Mouse (Mus musculus): ENCODE data around the gene Drosha. TPM values are rescaled to one million over a fixed set of nuclear protein-coding genes. Genes with fewer than 3 reads are reported as not detected.
"Not testable (repeated sequence)": the region's sequence is repeated elsewhere in the genome, so short reads cannot be mapped to it uniquely, and the experiment has no call there.

Drosha gene
- polyA plus RNA-seq, 1 experiment from 2014 or later = 31.2 TPM

GRCm38 (mm10) chr15:12919967-12920870, 95.6 kb downstream of the Drosha start:
- ATAC-seq (ENCODE audit: insufficient number of reproducible peaks, low FRiP score, low TSS enrichment, low read depth) = no peak
- WGBS = 90% methylated on average over 24 of the region's 24 CpGs

GRCm38 (mm10) chr15:12921901-12922300, 97.3 kb downstream of the Drosha start:
- H3K9me3 ChIP-seq = no peaks in the 10 kb centered on the region
- 89% methylated on average over 6 of the region's 6 CpGs for WGBS
- no peak overlapping the region for H3K4me2 ChIP-seq
- no peaks in the 10 kb centered on the region for H3K27me3 ChIP-seq
- peaks cover 79% of the 10 kb centered on the region for H3K36me3 ChIP-seq
- H3K27ac ChIP-seq = no peak overlapping the region
- H3K9ac ChIP-seq = no peak overlapping the region
- ATAC-seq (ENCODE audit: insufficient number of reproducible peaks, low FRiP score, low TSS enrichment, low read depth) = no peak
- no peaks in the 10 kb centered on the region for H3K4me1 ChIP-seq
- no peak overlapping the region for H3K4me3 ChIP-seq

More at GRCm38 (mm10) chr15:12919967-12920870, 95.6 kb downstream of the Drosha start:
- H3K4me3 ChIP-seq = no peak overlapping the region
- H3K4me2 ChIP-seq = no peak overlapping the region
- no peak overlapping the region for H3K9ac ChIP-seq
- H3K27me3 ChIP-seq = no peaks in the 10 kb centered on the region
- H3K4me1 ChIP-seq = no peaks in the 10 kb centered on the region
- no peaks in the 10 kb centered on the region for H3K9me3 ChIP-seq
- no peak overlapping the region for H3K27ac ChIP-seq
- H3K36me3 ChIP-seq = peaks cover 79% of the 10 kb centered on the region

GRCm38 (mm10) chr15:12923826-12924225, 99.2 kb downstream of the Drosha start:
- no peak for ATAC-seq (ENCODE audit: insufficient number of reproducible peaks, low FRiP score, low TSS enrichment, low read depth)
- Histone ChIP-seq H3K4me3 (no peak overlapping the region), H3K9me3 (no peaks in the 10 kb centered on the region), H3K4me2 (no peak overlapping the region), H3K27me3 (no peaks in the 10 kb centered on the region), H3K36me3 (peaks cover 73% of the 10 kb centered on the region), H3K4me1 (no peaks in the 10 kb centered on the region), H3K9ac (no peak overlapping the region), H3K27ac (no peak overlapping the region)
- WGBS = 94% methylated on average over 6 of the region's 6 CpGs

DNA sequence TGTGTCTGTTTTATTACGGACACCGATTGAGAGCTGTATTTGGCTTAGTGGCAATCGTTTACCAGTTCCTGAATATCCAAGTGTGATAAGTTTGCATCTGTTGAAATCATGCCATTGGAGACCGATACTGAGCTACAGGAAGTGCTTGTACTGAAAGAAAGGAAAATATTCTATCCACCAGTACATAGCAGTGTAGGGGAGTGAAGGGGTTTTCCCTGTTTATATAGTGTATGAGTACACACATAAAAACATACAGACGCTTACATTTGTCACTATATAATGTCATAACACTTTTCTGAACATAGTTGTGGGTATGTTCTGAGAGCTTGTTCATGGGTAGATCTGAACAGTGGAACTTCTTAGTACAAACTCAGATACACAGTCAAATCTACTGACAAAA, 106.9 kb downstream of the Drosha start:
- Histone ChIP-seq H3K4me2 (no peak overlapping the region), H3K27me3 (no peaks in the 10 kb centered on the region), H3K9ac (no peak overlapping the region), H3K4me1 (no peaks in the 10 kb centered on the region), H3K4me3 (no peak overlapping the region), H3K9me3 (no peaks in the 10 kb centered on the region), H3K27ac (no peak overlapping the region), H3K36me3 (peaks cover 43% of the 10 kb centered on the region)
- 75% methylated on average over 5 of the region's 5 CpGs for WGBS
- no peak for ATAC-seq (ENCODE audit: insufficient number of reproducible peaks, low FRiP score, low TSS enrichment, low read depth)

DNA sequence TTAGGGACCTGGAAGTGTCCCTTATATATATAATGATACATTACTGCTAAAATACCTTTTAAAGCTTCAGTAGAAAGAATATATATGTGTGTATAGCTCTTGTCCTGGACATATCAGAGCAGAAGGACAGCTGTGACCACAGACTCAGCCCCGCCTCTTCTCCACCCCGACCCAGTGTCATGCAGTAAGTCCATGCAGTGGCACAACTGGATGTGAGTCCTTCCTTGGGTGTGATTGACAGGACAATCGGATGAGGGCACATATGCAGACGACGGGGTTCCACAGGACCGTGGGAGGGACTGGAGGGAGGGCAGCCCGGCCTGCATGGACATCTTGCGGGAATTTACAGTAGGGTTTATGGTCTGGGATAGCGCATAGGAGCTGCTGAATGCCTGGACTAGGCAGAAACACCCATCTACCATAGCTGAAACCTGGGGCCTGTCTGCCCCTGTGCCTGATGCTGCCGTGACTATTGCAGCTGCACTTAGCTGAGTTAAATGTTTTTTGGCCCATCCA, 111.7 kb downstream of the Drosha start:
- H3K4me3 ChIP-seq = no peak overlapping the region
- H3K36me3 ChIP-seq = peaks cover 5% of the 10 kb centered on the region; the same call in 1 of the 2 replicates
- no peak overlapping the region for H3K9ac ChIP-seq
- H3K27me3 ChIP-seq = no peaks in the 10 kb centered on the region
- no peak overlapping the region for H3K4me2 ChIP-seq
- H3K9me3 ChIP-seq = no peaks in the 10 kb centered on the region
- H3K4me1 ChIP-seq = no peaks in the 10 kb centered on the region
- no peak for ATAC-seq (ENCODE audit: insufficient number of reproducible peaks, low FRiP score, low TSS enrichment, low read depth)
- H3K27ac ChIP-seq = no peak overlapping the region
- 94% methylated on average over 10 of the region's 10 CpGs for WGBS

DNA sequence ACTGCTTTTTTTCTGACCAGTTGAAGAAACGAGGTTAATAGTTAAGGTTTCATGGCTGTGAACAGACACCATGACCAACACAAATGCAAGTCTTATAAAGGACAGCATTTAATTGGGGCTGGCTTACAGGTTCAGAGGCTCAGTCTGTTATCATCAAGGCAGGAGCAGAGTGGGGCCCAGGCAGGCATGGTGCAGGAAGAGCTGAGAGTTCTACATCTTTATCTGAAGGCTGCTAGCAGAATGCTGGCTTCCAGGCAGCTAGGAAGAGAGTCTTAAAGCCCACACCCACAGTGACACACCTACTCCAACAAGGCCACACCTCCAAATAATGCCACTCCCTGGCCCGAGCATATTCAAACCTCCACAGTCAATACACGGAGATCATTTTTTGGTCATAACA, 112.7 kb downstream of the Drosha start:
- 82% methylated on average over 3 of the region's 3 CpGs for WGBS

GRCm38 (mm10) chr15:12941106-12941505, 116.5 kb downstream of the Drosha start:
- Histone ChIP-seq H3K36me3 (no peaks in the 10 kb centered on the region), H3K9ac (no peak overlapping the region), H3K27ac (no peak overlapping the region), H3K4me1 (no peaks in the 10 kb centered on the region), H3K9me3 (no peaks in the 10 kb centered on the region), H3K27me3 (no peaks in the 10 kb centered on the region), H3K4me2 (no peak overlapping the region), H3K4me3 (no peak overlapping the region)
- ATAC-seq (ENCODE audit: insufficient number of reproducible peaks, low FRiP score, low TSS enrichment, low read depth) = no peak
- WGBS = 39% methylated on average over 9 of the region's 9 CpGs

More for the DNA sequence above, 112.7 kb downstream of the Drosha start:
- not testable (repeated sequence) for H3K9ac ChIP-seq; H3K9me3 ChIP-seq; H3K4me2 ChIP-seq; H3K36me3 ChIP-seq; ATAC-seq (ENCODE audit: insufficient number of reproducible peaks, low FRiP score, low TSS enrichment, low read depth); H3K27me3 ChIP-seq; H3K4me3 ChIP-seq; H3K27ac ChIP-seq; H3K4me1 ChIP-seq

DNA sequence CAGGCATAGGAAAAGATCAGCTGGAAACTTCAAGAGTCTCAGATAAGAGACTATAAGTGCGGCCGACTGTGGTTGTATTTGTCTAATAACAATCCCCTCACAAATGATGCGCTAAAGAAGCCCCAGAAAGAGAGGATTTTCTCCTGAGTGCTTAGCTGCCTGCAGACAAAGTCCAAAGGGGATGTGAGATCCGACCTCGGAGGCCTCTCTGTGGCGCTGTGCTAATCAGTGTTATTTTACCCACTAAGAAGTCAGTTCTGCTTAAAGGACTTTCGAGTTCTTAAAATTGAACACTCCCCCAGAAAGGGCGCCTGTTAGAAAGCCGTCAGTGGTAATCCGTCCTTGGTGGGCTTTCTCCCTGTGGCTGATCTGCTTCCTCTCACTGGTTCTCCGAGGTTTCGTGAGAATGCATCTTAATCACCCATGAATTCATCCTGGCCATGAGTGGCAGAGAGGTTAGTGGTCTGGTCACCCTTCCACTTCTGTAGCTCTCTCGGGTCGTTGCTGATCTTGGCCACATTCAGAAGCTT, 117.1 kb downstream of the Drosha start:
- no peak overlapping the region for H3K4me3 ChIP-seq
- H3K4me1 ChIP-seq = no peaks in the 10 kb centered on the region
- no peak for ATAC-seq (ENCODE audit: insufficient number of reproducible peaks, low FRiP score, low TSS enrichment, low read depth)
- H3K27me3 ChIP-seq = no peaks in the 10 kb centered on the region
- no peak overlapping the region for H3K9ac ChIP-seq
- no peaks in the 10 kb centered on the region for H3K9me3 ChIP-seq
- H3K27ac ChIP-seq = no peak overlapping the region
- WGBS = 46% methylated on average over 14 of the region's 14 CpGs
- H3K36me3 ChIP-seq = no peaks in the 10 kb centered on the region
- H3K4me2 ChIP-seq = no peak overlapping the region

- no peaks in the 10 kb centered on the region for H3K4me1 ChIP-seq
- WGBS = 55% methylated on average over 4 of the region's 4 CpGs
- H3K27ac ChIP-seq = no peak overlapping the region
- H3K36me3 ChIP-seq = no peaks in the 10 kb centered on the region
- H3K9ac ChIP-seq = no peak overlapping the region
- no peaks in the 10 kb centered on the region for H3K9me3 ChIP-seq
- H3K27me3 ChIP-seq = no peaks in the 10 kb centered on the region
- no peak for ATAC-seq (ENCODE audit: insufficient number of reproducible peaks, low FRiP score, low TSS enrichment, low read depth)
- no peak overlapping the region for H3K4me3 ChIP-seq
- no peak overlapping the region for H3K4me2 ChIP-seq
These were observed 117.8 kb downstream of the Drosha start for GRCm38 (mm10) chr15:12942424-12942823.

DNA sequence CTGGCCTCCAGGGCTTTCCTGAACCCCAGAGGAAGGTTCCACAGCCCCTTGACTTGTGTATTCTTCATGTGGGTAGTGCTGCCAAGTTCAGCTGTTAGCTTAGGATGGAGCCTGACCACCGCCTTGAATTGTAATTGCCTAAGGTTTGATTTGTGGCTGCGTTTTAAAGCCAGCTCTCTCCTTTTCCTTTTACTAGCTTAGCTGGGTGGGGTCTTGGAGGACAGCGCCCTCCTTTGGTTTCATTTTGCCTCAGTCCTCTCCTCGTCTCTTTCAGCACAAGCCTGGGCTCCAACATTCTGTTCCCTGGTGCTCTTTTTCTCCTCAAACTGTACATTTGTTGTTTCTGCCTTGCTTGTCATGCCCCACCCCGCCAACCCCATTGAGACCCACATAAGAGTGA, 133.4 kb downstream of the Drosha start:
- Histone ChIP-seq H3K9ac (no peak overlapping the region), H3K27ac (no peak overlapping the region), H3K4me3 (no peak overlapping the region), H3K36me3 (no peaks in the 10 kb centered on the region), H3K4me2 (no peak overlapping the region), H3K27me3 (no peaks in the 10 kb centered on the region), H3K9me3 (no peaks in the 10 kb centered on the region), H3K4me1 (no peaks in the 10 kb centered on the region)
- no peak for ATAC-seq (ENCODE audit: insufficient number of reproducible peaks, low FRiP score, low TSS enrichment, low read depth)
- 67% methylated on average over 5 of the region's 5 CpGs for WGBS

DNA sequence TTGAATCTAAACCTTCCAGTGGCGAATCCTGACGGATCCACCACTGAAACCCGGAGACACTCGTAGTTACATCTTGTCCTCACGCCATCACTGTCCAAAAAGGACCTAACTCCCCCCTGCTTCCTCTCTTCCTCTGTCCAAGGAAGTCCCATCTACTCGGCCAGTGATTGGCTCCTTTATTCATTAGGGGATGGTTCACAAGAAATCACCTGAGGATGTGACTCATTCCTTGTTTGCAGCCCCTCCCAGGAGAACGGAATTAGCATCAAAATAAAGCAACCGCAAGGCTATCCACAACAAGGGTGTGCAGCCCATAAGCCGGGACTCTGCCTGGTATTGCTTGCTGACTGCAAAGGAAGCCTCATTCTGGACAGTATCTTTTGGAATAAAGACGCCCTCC, 137.6 kb downstream of the Drosha start:
- no peaks in the 10 kb centered on the region for H3K9me3 ChIP-seq
- no peaks in the 10 kb centered on the region for H3K4me1 ChIP-seq
- no peak overlapping the region for H3K4me3 ChIP-seq
- no peak overlapping the region for H3K4me2 ChIP-seq
- H3K27ac ChIP-seq = no peak overlapping the region
- H3K9ac ChIP-seq = no peak overlapping the region
- H3K27me3 ChIP-seq = no peaks in the 10 kb centered on the region
- 87% methylated on average over 10 of the region's 10 CpGs for WGBS
- H3K36me3 ChIP-seq = no peaks in the 10 kb centered on the region
- ATAC-seq (ENCODE audit: insufficient number of reproducible peaks, low FRiP score, low TSS enrichment, low read depth) = no peak

DNA sequence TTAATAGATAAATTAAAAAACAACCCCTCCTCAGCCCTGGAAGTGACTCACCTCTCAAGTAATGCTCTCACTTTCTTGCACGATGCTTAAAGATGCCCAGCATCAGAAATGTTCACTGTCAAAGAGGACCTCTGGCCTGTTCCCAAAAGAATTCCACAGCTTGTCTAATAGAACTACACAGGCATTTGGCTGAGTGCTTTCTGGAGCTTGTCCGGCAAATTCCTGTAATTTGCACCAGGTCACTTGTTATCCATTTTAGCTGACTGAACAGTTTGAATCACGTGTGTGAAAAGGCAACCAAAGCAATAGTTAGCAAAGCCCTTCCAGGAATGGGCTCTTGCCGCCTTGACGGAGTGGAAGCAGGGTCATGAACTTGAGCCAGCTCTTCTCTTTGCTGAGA, 140.6 kb downstream of the Drosha start:
- 69% methylated on average over 5 of the region's 5 CpGs for WGBS
- H3K36me3 ChIP-seq = no peaks in the 10 kb centered on the region
- H3K4me2 ChIP-seq = no peak overlapping the region
- ATAC-seq (ENCODE audit: insufficient number of reproducible peaks, low FRiP score, low TSS enrichment, low read depth) = no peak
- H3K9me3 ChIP-seq = no peaks in the 10 kb centered on the region
- H3K27ac ChIP-seq = no peak overlapping the region
- no peaks in the 10 kb centered on the region for H3K4me1 ChIP-seq
- no peak overlapping the region for H3K4me3 ChIP-seq
- H3K27me3 ChIP-seq = no peaks in the 10 kb centered on the region
- H3K9ac ChIP-seq = no peak overlapping the region
